ENCODE assay signal across 28 mouse cellular contexts in the genomic region with DNA sequence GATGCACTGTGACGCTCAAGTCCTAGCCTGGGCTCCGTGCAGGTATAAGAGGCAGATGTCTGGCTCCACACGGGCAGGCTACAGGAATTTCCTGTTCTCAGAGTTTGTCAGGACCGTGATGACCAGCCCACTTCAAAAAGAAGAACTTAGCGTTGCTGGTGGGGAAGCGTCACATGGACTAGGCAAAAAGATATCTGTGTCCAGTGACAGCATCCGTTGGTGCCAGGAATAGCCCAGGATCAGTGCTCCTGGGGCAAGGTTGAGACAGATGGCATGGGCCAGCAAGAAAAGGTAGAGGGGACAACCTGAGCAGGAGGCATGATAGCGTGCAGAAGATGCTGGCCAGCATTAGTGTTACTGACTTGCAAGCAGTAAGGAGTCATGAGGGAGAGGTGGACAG. TPM values are rescaled to one million over a fixed set of nuclear protein-coding genes. Genes with fewer than 3 reads are reported as not detected.
DNase-seq lines count a peak whose midpoint lies in the region; ATAC-seq lines count a peak whose summit lies in the region.
"Had no signal": no experiment of that assay in that cellular context is flagged by ENCODE, and none has a peak within 500 bp of the region (broad histone marks: within the 10 kb centered on the region; RNA-seq: fewer than 3 reads in every experiment).

No protein-coding gene starts in this region.

- no peak overlapping the region for H3K27ac ChIP-seq in heart, embryonic 10.5 days
- no peak overlapping the region for H3K27ac ChIP-seq in midbrain, embryonic 13.5 days
- H3K27ac ChIP-seq in midbrain, embryonic 14.5 days (replicated peaks; ENCODE audit: low read depth, low read length) = no peak overlapping the region
- H3K27ac ChIP-seq: embryonic facial prominence, embryonic 10.5 days; embryonic facial prominence, embryonic 15.5 days; forebrain, embryonic 12.5 days; hindbrain, embryonic 12.5 days; hindbrain, postnatal 0 days; intestine, embryonic 15.5 days; limb, embryonic 13.5 days; lung, embryonic 15.5 days had no signal

- no peaks in the 10 kb centered on the region for H3K9me3 ChIP-seq in heart, embryonic 10.5 days
- H3K9me3 ChIP-seq in midbrain, embryonic 13.5 days = no peaks in the 10 kb centered on the region
- no peaks in the 10 kb centered on the region for H3K9me3 ChIP-seq in midbrain, embryonic 14.5 days (ENCODE audit: control insufficient read depth, low read length)
- H3K9me3 ChIP-seq: embryonic facial prominence, embryonic 10.5 days; embryonic facial prominence, embryonic 15.5 days; forebrain, embryonic 12.5 days; G1E; hindbrain, embryonic 12.5 days; intestine, embryonic 15.5 days; limb, embryonic 13.5 days; lung, embryonic 15.5 days; neural tube, embryonic 13.5 days had no signal

- DNase-seq in cerebellum, adult 18-20 months = peak; percentile 58 to 68
- DNase-seq in cerebellum, adult 11 months = no peak
- DNase-seq in heart, adult 11 months = peak; percentile 94
- DNase-seq in heart, embryonic 10.5 days (ENCODE audit: low spot score) = no peak
- no peak for DNase-seq in midbrain, embryonic 14.5 days
- no peak for DNase-seq in thymus, postnatal 0 days (ENCODE audit: low spot score)
- DNase-seq in ovary, adult 18-20 months (ENCODE audit: low spot score) = no peak
- DNase-seq: adrenal gland, adult 8-10 months; heart, postnatal 10 days; kidney, adult 2 months; kidney, postnatal 36 days had no signal

- no peak overlapping the region for H3K4me2 ChIP-seq in midbrain, embryonic 13.5 days (replicated peaks)
- H3K4me2 ChIP-seq in midbrain, embryonic 14.5 days (ENCODE audit: low read length) = no peak overlapping the region
- H3K4me2 ChIP-seq: embryonic facial prominence, embryonic 15.5 days; forebrain, embryonic 12.5 days; hindbrain, embryonic 12.5 days; intestine, embryonic 15.5 days; limb, embryonic 13.5 days; liver, embryonic 11.5 days; lung, embryonic 15.5 days; midbrain, embryonic 11.5 days; neural tube, embryonic 13.5 days had no signal

- H3K27me3 ChIP-seq in heart, embryonic 10.5 days (ENCODE audit: insufficient read depth, poor library complexity, severe bottlenecking) = no peaks in the 10 kb centered on the region
- H3K27me3 ChIP-seq in midbrain, embryonic 13.5 days = no peaks in the 10 kb centered on the region
- no peaks in the 10 kb centered on the region for H3K27me3 ChIP-seq in midbrain, embryonic 14.5 days (ENCODE audit: control insufficient read depth, insufficient read depth, low read length)
- H3K27me3 ChIP-seq: embryonic facial prominence, embryonic 15.5 days; hindbrain, embryonic 12.5 days; intestine, embryonic 15.5 days; limb, embryonic 13.5 days; lung, embryonic 15.5 days; neural tube, embryonic 13.5 days had no signal

- peaks cover 13% of the 10 kb centered on the region; the same call in 1 of the 2 replicates for H3K4me1 ChIP-seq in heart, embryonic 10.5 days
- peaks cover 6% of the 10 kb centered on the region; the same call in 1 of the 2 replicates for H3K4me1 ChIP-seq in midbrain, embryonic 13.5 days (replicated peaks)
- no peaks in the 10 kb centered on the region for H3K4me1 ChIP-seq in midbrain, embryonic 14.5 days (ENCODE audit: control insufficient read depth, insufficient read depth, low read length)
- H3K4me1 ChIP-seq: embryonic facial prominence, embryonic 15.5 days; intestine, embryonic 15.5 days; limb, embryonic 13.5 days; lung, embryonic 15.5 days; neural tube, embryonic 13.5 days had no signal

- no peak for ATAC-seq in midbrain, embryonic 13.5 days
- no peak for ATAC-seq in midbrain, embryonic 14.5 days (ENCODE audit: low FRiP score, low TSS enrichment)
- ATAC-seq: hindbrain, postnatal 0 days; intestine, embryonic 15.5 days had no signal

- WGBS in heart, embryonic 10.5 days = 58% methylated on average over 8 of the region's 8 CpGs
- WGBS in midbrain, embryonic 13.5 days = 87% methylated on average over 8 of the region's 8 CpGs
- WGBS in midbrain, embryonic 14.5 days = 84% methylated on average over 8 of the region's 8 CpGs

- no peak overlapping the region for H3K4me3 ChIP-seq in heart, embryonic 10.5 days
- no peak overlapping the region for H3K4me3 ChIP-seq in midbrain, embryonic 13.5 days (replicated peaks)
- H3K4me3 ChIP-seq in midbrain, embryonic 14.5 days (replicated peaks; ENCODE audit: low read depth, low read length) = no peak overlapping the region
- H3K4me3 ChIP-seq: embryonic facial prominence, embryonic 10.5 days; embryonic facial prominence, embryonic 15.5 days; forebrain, embryonic 12.5 days; hindbrain, embryonic 12.5 days; intestine, embryonic 15.5 days; limb, embryonic 13.5 days; lung, embryonic 15.5 days; neural tube, embryonic 13.5 days had no signal

- H3K9ac ChIP-seq in midbrain, embryonic 13.5 days (replicated peaks) = 0 out of 2 replicates have a peak overlapping the region, but pooled peaks have one; percentile 14
- no peak overlapping the region for H3K9ac ChIP-seq in midbrain, embryonic 14.5 days (replicated peaks; ENCODE audit: low read length)
- H3K9ac ChIP-seq: embryonic facial prominence, embryonic 15.5 days; forebrain, embryonic 12.5 days; hindbrain, embryonic 12.5 days; intestine, embryonic 15.5 days; limb, embryonic 13.5 days; lung, embryonic 15.5 days; neural tube, embryonic 13.5 days had no signal

- H3K36me3 ChIP-seq in heart, embryonic 10.5 days = peaks cover 53% of the 10 kb centered on the region
- peaks cover 46% of the 10 kb centered on the region for H3K36me3 ChIP-seq in midbrain, embryonic 13.5 days
- peaks cover 47% of the 10 kb centered on the region for H3K36me3 ChIP-seq in midbrain, embryonic 14.5 days (ENCODE audit: control insufficient read depth, insufficient read depth, low read length)
- H3K36me3 ChIP-seq: G1E had no signal

RNA-seq across cellular contexts. Expression of a gene that starts 13.9 kb away (rescaled TPM):
- 5.1 and 8.4 TPM in 2 replicates for polyA plus RNA-seq in heart, embryonic 10.5 days (2016; fragmentation: Nextera tagmentation; extraction: Ambion mirVana)
- 137 and 168 TPM in 2 replicates for polyA plus RNA-seq in midbrain, embryonic 13.5 days (2015; fragmentation: Nextera tagmentation; extraction: Ambion mirVana)
- polyA plus RNA-seq in midbrain, embryonic 14.5 days (2014; fragmentation: Nextera tagmentation; extraction: Ambion mirVana) = 108 and 170 TPM in 2 replicates
- polyA plus RNA-seq in thymus, postnatal 0 days (2015; fragmentation: Nextera tagmentation; extraction: Ambion mirVana) = 1.7 and 2.0 TPM in 2 replicates
- polyA plus RNA-seq: G1E had no signal

RNA-seq across cellular contexts. Expression of a gene that starts 27.7 kb away (rescaled TPM):
- 91.3 and 112 TPM in 2 replicates for polyA plus RNA-seq in heart, embryonic 10.5 days (2016; fragmentation: Nextera tagmentation; extraction: Ambion mirVana)
- 69.2 and 70.5 TPM in 2 replicates for polyA plus RNA-seq in midbrain, embryonic 13.5 days (2015; fragmentation: Nextera tagmentation; extraction: Ambion mirVana)
- polyA plus RNA-seq in midbrain, embryonic 14.5 days (2014; fragmentation: Nextera tagmentation; extraction: Ambion mirVana) = 70.0 and 75.2 TPM in 2 replicates
- 94.2 and 95.3 TPM in 2 replicates for polyA plus RNA-seq in thymus, postnatal 0 days (2015; fragmentation: Nextera tagmentation; extraction: Ambion mirVana)
- polyA plus RNA-seq: G1E had no signal

RNA-seq across cellular contexts. Expression of a gene that starts 35.6 kb away (rescaled TPM):
- polyA plus RNA-seq in heart, embryonic 10.5 days (2016; fragmentation: Nextera tagmentation; extraction: Ambion mirVana) = not detected in 2 replicates
- polyA plus RNA-seq in midbrain, embryonic 13.5 days (2015; fragmentation: Nextera tagmentation; extraction: Ambion mirVana) = 1.2 and 2.5 TPM in 2 replicates
- 0.93 and 1.3 TPM in 2 replicates for polyA plus RNA-seq in midbrain, embryonic 14.5 days (2014; fragmentation: Nextera tagmentation; extraction: Ambion mirVana)
- 1.9 and 2.1 TPM in 2 replicates for polyA plus RNA-seq in thymus, postnatal 0 days (2015; fragmentation: Nextera tagmentation; extraction: Ambion mirVana)
- polyA plus RNA-seq: G1E; kidney, adult 2 months; kidney, embryonic 16.5 days; limb, embryonic 13.5 days; liver, embryonic 11.5 days; liver, embryonic 16.5 days; lung, embryonic 15.5 days; neural tube, embryonic 13.5 days; testis, adult 2 months; urinary bladder, adult 2 months had no signal

RNA-seq across cellular contexts. Expression of a gene that starts 44.8 kb away (rescaled TPM):
- 71.1 and 81.8 TPM in 2 replicates for polyA plus RNA-seq in heart, embryonic 10.5 days (2016; fragmentation: Nextera tagmentation; extraction: Ambion mirVana)
- 13.7 and 16.8 TPM in 2 replicates for polyA plus RNA-seq in midbrain, embryonic 13.5 days (2015; fragmentation: Nextera tagmentation; extraction: Ambion mirVana)
- polyA plus RNA-seq in midbrain, embryonic 14.5 days (2014; fragmentation: Nextera tagmentation; extraction: Ambion mirVana) = 13.9 and 16.4 TPM in 2 replicates
- 14.8 and 15.3 TPM in 2 replicates for polyA plus RNA-seq in thymus, postnatal 0 days (2015; fragmentation: Nextera tagmentation; extraction: Ambion mirVana)
- polyA plus RNA-seq: G1E had no signal

RNA-seq across cellular contexts. Expression of a gene that starts 45.7 kb away (rescaled TPM):
- polyA plus RNA-seq in heart, embryonic 10.5 days (2016; fragmentation: Nextera tagmentation; extraction: Ambion mirVana) = 107 and 123 TPM in 2 replicates
- polyA plus RNA-seq in midbrain, embryonic 13.5 days (2015; fragmentation: Nextera tagmentation; extraction: Ambion mirVana) = 16.4 and 19.9 TPM in 2 replicates
- 9.0 and 20.1 TPM in 2 replicates for polyA plus RNA-seq in midbrain, embryonic 14.5 days (2014; fragmentation: Nextera tagmentation; extraction: Ambion mirVana)
- polyA plus RNA-seq in thymus, postnatal 0 days (2015; fragmentation: Nextera tagmentation; extraction: Ambion mirVana) = 12.2 and 16.4 TPM in 2 replicates
- polyA plus RNA-seq: G1E had no signal

Comparison
In these comparisons a context has a peak if more than half of its experiments do, and no peak if none do; other contexts are left out.
1. DNase-seq: peak in cerebellum, adult 18-20 months (2 of 2) and heart, adult 11 months (single experiment); none in cerebellum, adult 11 months (single experiment), heart, embryonic 10.5 days (single experiment), midbrain, embryonic 14.5 days (single experiment), thymus, postnatal 0 days (single experiment) and ovary, adult 18-20 months (single experiment).
2. RNA of a gene that starts 13.9 kb away (polyA plus RNA-seq): 137 to 168 TPM in midbrain, embryonic 13.5 days and 108 to 170 TPM in midbrain, embryonic 14.5 days; 5.1 to 8.4 TPM in heart, embryonic 10.5 days and 1.7 to 2.0 TPM in thymus, postnatal 0 days; every median in the first group is over 10 times any median in the second.